Mouse (Mus musculus) urinary bladder, adult 18-20 months (tissue): ENCODE measurements around the gene Pafah1b3.
"Not testable (repeated sequence)": the region's sequence is repeated elsewhere in the genome, so short reads cannot be mapped to it uniquely, and the experiment has no call there.

Experiments
- DNase-seq, 2 experiments: peaks; one replicate each; pipeline ENCODE4 v3.0.0; 2022; ENCODE audit warnings: low spot score in 2 of 2, mixed read lengths in 2 of 2

The Pafah1b3 gene

GRCm38 (mm10) chr7:25297454-25298325 lies at the start of gene Pafah1b3:
TSS of gene Pafah1b3 (minus strand) at chr7:25297986.
- DNase-seq: peak; percentile 73 to 75

- DNase-seq: no peak
Observed at GRCm38 (mm10) chr7:25341000-25341784, 43.4 kb upstream of the Pafah1b3 start.

GRCm38 (mm10) chr7:25339329-25339728 lies 41.5 kb upstream of the Pafah1b3 start:
- DNase-seq: no peak

- no peak for DNase-seq
Observed at GRCm38 (mm10) chr7:25334472-25334871, 36.7 kb upstream of the Pafah1b3 start.

GRCm38 (mm10) chr7:25333596-25334307 lies 36.0 kb upstream of the Pafah1b3 start:
- DNase-seq: peak; percentile 29 to 44

- no peak for DNase-seq
Observed at GRCm38 (mm10) chr7:25326233-25326632, 28.4 kb upstream of the Pafah1b3 start.

- DNase-seq: not testable (repeated sequence)
Observed at GRCm38 (mm10) chr7:25325431-25325830, 27.6 kb upstream of the Pafah1b3 start.

GRCm38 (mm10) chr7:25323219-25323618 lies 25.4 kb upstream of the Pafah1b3 start:
- DNase-seq: no peak

GRCm38 (mm10) chr7:25322058-25322484 lies 24.3 kb upstream of the Pafah1b3 start:
- no peak for DNase-seq

GRCm38 (mm10) chr7:25317446-25317999 lies 19.7 kb upstream of the Pafah1b3 start:
- DNase-seq: peak in 1 of 2 experiments; percentile 28

GRCm38 (mm10) chr7:25316532-25317445 lies 19.0 kb upstream of the Pafah1b3 start, which contains the start of gene Megf8:
TSS of gene Megf8 (plus strand) at chr7:25317164.
- peak; percentile 87 to 93 for DNase-seq

- no peak for DNase-seq
Observed at GRCm38 (mm10) chr7:25315306-25316041, 17.7 kb upstream of the Pafah1b3 start.

- DNase-seq: no peak
Observed at GRCm38 (mm10) chr7:25314606-25315305, 17.0 kb upstream of the Pafah1b3 start.

GRCm38 (mm10) chr7:25313325-25313724 lies 15.5 kb upstream of the Pafah1b3 start:
- DNase-seq: no peak

GRCm38 (mm10) chr7:25311193-25311592 lies 13.4 kb upstream of the Pafah1b3 start:
- DNase-seq: no peak

GRCm38 (mm10) chr7:25309425-25309824 lies 11.6 kb upstream of the Pafah1b3 start:
- DNase-seq: no peak

- DNase-seq: no peak
Observed at GRCm38 (mm10) chr7:25308702-25309318, 11.0 kb upstream of the Pafah1b3 start.

- DNase-seq: no peak
Observed at GRCm38 (mm10) chr7:25306614-25306996, 8.8 kb upstream of the Pafah1b3 start.
